Mouse (Mus musculus): ENCODE measurements around the gene Clasp1. TPM values are rescaled to one million over a fixed set of nuclear protein-coding genes. Genes with fewer than 3 reads are reported as not detected.

The Clasp1 gene
- polyA plus RNA-seq, 1 experiment from 2014 or later, result 103 TPM

DNA sequence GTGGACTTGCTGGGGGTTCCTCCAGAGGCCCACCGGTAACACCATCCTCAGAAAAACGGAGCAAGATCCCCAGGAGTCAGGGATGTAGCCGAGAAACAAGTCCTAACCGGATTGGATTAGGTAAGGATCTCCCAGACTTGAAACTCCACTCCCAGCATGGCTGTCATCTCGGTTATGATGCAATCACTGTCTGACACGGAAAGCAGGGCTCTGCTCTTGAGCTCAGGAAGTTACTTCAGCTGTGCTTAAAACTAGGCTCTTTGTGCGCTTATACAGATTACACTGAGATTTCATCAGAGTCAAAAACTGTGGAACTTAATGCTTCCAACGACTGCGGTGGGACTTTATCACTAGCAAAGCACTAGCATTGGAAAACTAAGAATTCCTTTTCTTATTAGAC is 136.5 kb downstream of the Clasp1 start:
- Histone ChIP-seq H3K27me3 (no peaks in the 10 kb centered on the region), H3K4me1 (replicated peaks) (no peaks in the 10 kb centered on the region), H3K27ac (replicated peaks) (no peak overlapping the region), H3K36me3 (peaks cover 79% of the 10 kb centered on the region), H3K4me3 (no peak overlapping the region), H3K9ac (no peak overlapping the region), H3K4me2 (no peak overlapping the region), H3K9me3 (no peaks in the 10 kb centered on the region)
- no peak for ATAC-seq (ENCODE audit: low read depth)
- 91% methylated on average over 9 of the region's 9 CpGs for WGBS

DNA sequence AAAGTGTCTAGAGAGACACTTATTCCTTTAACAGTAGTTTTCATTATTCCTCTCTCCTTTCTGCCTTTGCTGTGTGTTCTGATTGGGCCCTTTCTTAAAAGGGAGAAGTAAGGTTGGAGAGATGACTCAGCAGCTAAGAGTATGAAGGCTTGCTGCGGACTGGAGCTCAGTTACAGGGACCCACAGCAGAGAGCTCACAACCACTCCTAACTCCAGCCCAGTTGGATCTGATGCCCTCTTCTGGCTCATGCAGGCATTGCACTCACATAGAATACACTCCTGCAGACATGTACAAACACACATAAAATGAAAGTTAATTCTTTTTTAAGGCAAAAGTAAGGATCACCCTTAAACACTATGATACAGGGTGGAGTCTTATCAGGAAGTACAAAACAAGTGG is 140.4 kb downstream of the Clasp1 start:
- no peak for ATAC-seq (ENCODE audit: low read depth)
- H3K4me2 ChIP-seq, result no peak overlapping the region
- no peak overlapping the region for H3K27ac ChIP-seq (replicated peaks)
- H3K9ac ChIP-seq, result no peak overlapping the region
- H3K4me3 ChIP-seq, result no peak overlapping the region
- H3K27me3 ChIP-seq, result no peaks in the 10 kb centered on the region
- peaks cover 94% of the 10 kb centered on the region for H3K36me3 ChIP-seq
- no peaks in the 10 kb centered on the region for H3K9me3 ChIP-seq
- no peaks in the 10 kb centered on the region for H3K4me1 ChIP-seq (replicated peaks)
- WGBS, result 94% methylated on average over 1 of the region's 1 CpGs

DNA sequence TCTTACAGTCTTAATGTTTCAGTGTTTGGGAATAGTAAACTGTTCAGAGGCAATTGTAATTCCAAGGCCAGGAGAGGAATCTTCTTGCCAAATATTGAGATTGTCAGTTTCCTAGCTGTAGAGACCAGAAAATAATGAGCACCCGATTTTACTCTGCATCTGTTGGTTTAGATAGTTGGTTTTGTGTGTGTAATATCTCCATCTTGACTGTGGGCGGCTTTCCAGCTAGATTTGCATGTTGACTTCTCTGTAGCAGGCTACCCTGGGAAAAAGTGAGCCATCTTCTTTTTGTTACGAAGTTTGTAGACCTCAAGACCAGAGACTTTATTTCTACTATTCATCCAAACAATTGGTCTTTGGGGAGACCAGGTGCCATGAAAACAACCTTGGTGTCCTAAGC is 142.4 kb downstream of the Clasp1 start:
- H3K27ac ChIP-seq (replicated peaks), result no peak overlapping the region
- no peak overlapping the region for H3K4me3 ChIP-seq
- WGBS, result 96% methylated on average over 3 of the region's 3 CpGs
- no peaks in the 10 kb centered on the region for H3K4me1 ChIP-seq (replicated peaks)
- ATAC-seq (ENCODE audit: low read depth), result no peak
- no peaks in the 10 kb centered on the region for H3K27me3 ChIP-seq
- H3K36me3 ChIP-seq, result peaks cover 97% of the 10 kb centered on the region
- no peaks in the 10 kb centered on the region for H3K9me3 ChIP-seq
- H3K9ac ChIP-seq, result no peak overlapping the region
- H3K4me2 ChIP-seq, result no peak overlapping the region

DNA sequence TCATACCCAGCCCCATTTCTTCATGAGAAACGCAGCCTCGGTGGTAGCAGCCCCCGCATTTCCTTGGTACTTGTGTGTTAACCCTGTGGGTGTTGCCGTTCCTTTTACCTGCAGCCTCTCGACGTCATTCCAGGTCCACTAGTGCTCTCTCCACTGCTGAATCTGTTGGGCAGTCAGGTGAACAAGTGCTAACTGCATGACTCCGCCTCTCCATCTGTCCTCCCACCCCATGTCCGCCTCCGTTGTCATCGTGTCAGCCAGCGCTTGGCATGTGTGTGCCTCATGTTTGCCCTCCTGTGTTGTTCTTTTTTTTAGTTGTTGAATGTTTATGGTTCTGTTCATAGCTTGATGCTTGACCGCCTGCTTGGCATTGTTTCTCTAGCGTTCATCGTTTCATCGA is 147.2 kb downstream of the Clasp1 start:
- no peak overlapping the region for H3K4me2 ChIP-seq
- H3K27me3 ChIP-seq, result no peaks in the 10 kb centered on the region
- H3K9ac ChIP-seq, result no peak overlapping the region
- peaks cover 83% of the 10 kb centered on the region for H3K36me3 ChIP-seq
- no peak overlapping the region for H3K27ac ChIP-seq (replicated peaks)
- no peak overlapping the region for H3K4me3 ChIP-seq
- no peak for ATAC-seq (ENCODE audit: low read depth)
- 90% methylated on average over 15 of the region's 15 CpGs for WGBS
- no peaks in the 10 kb centered on the region for H3K4me1 ChIP-seq (replicated peaks)
- H3K9me3 ChIP-seq, result no peaks in the 10 kb centered on the region

DNA sequence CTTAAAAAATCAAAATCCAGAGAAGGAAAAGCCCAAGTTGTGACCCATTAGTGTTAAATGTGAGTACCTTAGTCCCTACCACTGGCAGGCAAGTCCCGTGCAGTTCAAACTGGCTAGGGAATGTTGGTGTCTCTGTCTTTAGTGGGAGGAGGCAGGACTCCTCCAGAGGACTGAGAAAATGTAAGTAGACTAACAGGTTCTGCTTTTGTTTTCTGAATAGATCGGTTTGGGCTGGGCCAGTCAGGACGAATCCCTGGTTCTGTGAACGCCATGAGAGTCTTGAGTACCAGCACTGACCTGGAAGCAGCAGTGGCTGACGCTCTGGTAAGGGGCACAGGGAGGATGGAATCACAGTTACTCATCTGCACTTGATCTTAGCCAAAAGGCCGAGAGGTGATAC is 150.2 kb downstream of the Clasp1 start:
- Histone ChIP-seq H3K27me3 (no peaks in the 10 kb centered on the region), H3K9me3 (no peaks in the 10 kb centered on the region), H3K36me3 (peaks cover 82% of the 10 kb centered on the region), H3K27ac (replicated peaks) (no peak overlapping the region), H3K4me3 (no peak overlapping the region), H3K4me2 (no peak overlapping the region), H3K9ac (no peak overlapping the region), H3K4me1 (replicated peaks) (no peaks in the 10 kb centered on the region)
- no peak for ATAC-seq (ENCODE audit: low read depth)
- 94% methylated on average over 6 of the region's 6 CpGs for WGBS

DNA sequence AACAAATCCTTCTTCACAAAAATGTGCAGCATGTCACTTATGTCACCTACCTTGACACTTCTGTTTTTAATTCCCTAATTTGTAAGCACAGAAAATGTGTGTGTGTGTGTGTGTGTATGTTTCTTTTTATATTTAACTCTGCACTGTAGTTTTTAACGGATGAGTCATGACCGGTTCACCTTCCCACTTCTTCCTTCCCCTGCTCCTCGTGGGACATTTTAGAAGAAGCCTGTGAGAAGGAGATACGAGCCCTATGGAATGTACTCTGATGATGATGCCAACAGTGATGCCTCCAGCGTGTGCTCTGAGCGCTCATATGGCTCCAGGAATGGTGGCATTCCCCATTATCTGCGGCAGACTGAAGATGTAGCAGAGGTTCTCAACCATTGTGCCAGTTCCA is 154.0 kb downstream of the Clasp1 start:
- no peak for ATAC-seq (ENCODE audit: low read depth)
- Histone ChIP-seq H3K9me3 (no peaks in the 10 kb centered on the region), H3K4me2 (no peak overlapping the region), H3K36me3 (peaks cover 86% of the 10 kb centered on the region), H3K4me1 (replicated peaks) (no peaks in the 10 kb centered on the region), H3K27ac (replicated peaks) (no peak overlapping the region), H3K9ac (no peak overlapping the region), H3K27me3 (no peaks in the 10 kb centered on the region), H3K4me3 (no peak overlapping the region)
- 92% methylated on average over 7 of the region's 7 CpGs for WGBS

DNA sequence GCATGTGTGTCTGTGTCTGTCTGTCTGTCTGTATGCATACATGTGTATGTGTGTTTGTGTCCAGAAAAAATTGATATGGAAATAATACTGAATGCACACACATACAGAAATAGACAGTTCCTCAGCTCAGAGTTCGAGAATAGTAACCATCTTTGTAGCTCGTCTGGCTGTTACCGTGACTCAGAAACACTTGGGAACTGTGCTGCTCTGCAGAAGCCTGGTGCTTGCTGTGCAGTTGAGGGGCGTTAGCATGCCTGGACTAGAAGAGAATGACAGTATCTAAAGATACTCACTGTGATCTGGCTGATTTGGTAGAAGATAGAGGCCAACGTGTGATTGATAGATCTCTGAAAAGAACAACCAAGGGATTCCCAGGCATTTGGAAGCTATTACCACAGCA is 159.9 kb downstream of the Clasp1 start:
- Histone ChIP-seq H3K9ac (no peak overlapping the region), H3K9me3 (no peaks in the 10 kb centered on the region), H3K4me2 (no peak overlapping the region), H3K4me3 (no peak overlapping the region), H3K27me3 (no peaks in the 10 kb centered on the region), H3K36me3 (peaks cover 92% of the 10 kb centered on the region), H3K27ac (replicated peaks) (no peak overlapping the region), H3K4me1 (replicated peaks) (no peaks in the 10 kb centered on the region)
- no peak for ATAC-seq (ENCODE audit: low read depth)
- 95% methylated on average over 5 of the region's 5 CpGs for WGBS

DNA sequence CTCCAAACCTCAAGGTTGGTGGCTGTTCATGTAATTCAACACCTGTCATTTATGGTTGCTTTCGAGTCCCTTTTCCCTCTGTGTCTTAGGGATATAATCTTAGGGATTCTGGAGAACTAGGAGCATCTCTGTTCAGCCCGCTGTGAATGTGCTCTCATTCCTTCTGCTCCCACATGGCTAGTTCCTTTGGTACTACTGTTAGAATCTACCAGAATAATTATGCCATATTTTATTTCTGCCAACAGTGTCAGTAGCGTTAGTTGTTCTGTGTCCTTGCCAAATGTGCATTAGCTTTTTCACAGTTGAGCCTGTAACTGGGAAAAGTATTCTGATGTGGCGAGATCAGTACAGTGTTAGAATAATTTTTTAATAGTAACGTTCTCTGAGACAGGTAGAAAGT is 162.3 kb downstream of the Clasp1 start:
- no peak overlapping the region for H3K4me2 ChIP-seq
- no peak overlapping the region for H3K4me3 ChIP-seq
- H3K4me1 ChIP-seq (replicated peaks), result no peaks in the 10 kb centered on the region
- ATAC-seq (ENCODE audit: low read depth), result no peak
- no peak overlapping the region for H3K27ac ChIP-seq (replicated peaks)
- no peaks in the 10 kb centered on the region for H3K27me3 ChIP-seq
- WGBS, result 96% methylated on average over 5 of the region's 5 CpGs
- no peak overlapping the region for H3K9ac ChIP-seq
- H3K9me3 ChIP-seq, result no peaks in the 10 kb centered on the region
- peaks cover 96% of the 10 kb centered on the region for H3K36me3 ChIP-seq

DNA sequence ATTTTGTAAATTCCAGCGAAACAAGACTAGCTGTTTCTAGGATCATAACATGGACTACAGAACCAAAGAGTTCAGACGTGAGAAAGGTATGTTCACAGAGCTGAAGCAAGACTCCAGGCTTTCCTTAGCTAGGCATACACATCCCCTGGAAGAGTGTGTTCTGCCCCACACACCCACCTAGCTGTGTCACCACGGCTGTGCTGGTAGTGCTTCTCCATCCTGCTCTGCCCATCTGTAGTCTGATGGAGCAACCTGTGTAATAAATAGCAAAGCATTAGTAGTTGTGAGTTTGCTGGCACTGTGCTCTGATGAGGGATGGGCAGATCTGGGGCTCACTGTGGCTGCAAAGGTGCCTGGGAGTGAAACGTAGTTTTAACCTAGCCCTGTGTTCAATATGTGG is 163.2 kb downstream of the Clasp1 start:
- Histone ChIP-seq H3K27me3 (no peaks in the 10 kb centered on the region), H3K36me3 (peaks cover 90% of the 10 kb centered on the region), H3K9ac (no peak overlapping the region), H3K27ac (replicated peaks) (no peak overlapping the region), H3K4me2 (no peak overlapping the region), H3K9me3 (no peaks in the 10 kb centered on the region), H3K4me3 (no peak overlapping the region), H3K4me1 (replicated peaks) (no peaks in the 10 kb centered on the region)
- 93% methylated on average over 4 of the region's 4 CpGs for WGBS
- ATAC-seq (ENCODE audit: low read depth), result no peak

DNA sequence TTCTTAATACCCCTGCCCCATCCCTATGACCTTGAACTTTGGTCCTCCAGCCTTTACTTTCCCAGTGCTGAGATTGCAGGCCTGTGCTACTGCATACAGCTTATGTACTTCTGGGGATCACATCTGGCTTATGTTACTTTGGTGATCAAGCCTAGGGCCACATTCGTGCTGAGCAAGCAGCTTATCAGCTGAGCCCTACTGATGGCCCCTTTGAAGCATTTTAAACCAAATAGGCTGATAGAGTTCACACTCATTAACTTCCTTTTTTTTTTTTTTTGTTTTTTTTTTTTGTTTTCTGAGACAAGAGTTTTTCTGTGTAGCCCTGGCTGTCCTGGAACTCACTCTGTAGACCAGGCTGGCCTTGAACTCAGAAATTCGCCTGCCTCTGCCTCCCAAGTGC is 164.2 kb downstream of the Clasp1 start:
- no peak overlapping the region for H3K4me2 ChIP-seq
- 92% methylated on average over 2 of the region's 2 CpGs for WGBS
- peaks cover 90% of the 10 kb centered on the region for H3K36me3 ChIP-seq
- H3K9ac ChIP-seq, result no peak overlapping the region
- no peaks in the 10 kb centered on the region for H3K27me3 ChIP-seq
- H3K4me3 ChIP-seq, result no peak overlapping the region
- no peak for ATAC-seq (ENCODE audit: low read depth)
- H3K27ac ChIP-seq (replicated peaks), result no peak overlapping the region
- no peaks in the 10 kb centered on the region for H3K9me3 ChIP-seq
- H3K4me1 ChIP-seq (replicated peaks), result no peaks in the 10 kb centered on the region

DNA sequence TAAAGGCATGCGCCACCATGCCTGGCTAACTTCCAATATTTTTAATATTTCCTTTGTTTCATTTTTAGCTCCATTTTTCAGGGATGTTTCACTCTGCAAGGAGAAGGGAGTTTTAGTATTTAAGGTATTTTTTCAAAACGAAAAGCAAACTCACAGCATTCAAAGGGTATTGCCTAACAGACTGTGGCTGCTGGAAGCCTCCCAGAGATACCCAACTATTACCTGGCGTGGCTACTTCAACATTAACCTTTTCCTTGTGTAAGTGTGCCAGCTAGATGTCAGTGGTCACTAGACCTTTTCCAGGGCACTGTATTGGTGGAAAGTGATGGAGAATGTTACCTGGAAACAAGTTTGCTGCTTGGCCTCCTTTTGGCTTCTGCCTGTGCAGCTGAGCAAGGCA is 164.6 kb downstream of the Clasp1 start:
- WGBS, result 95% methylated on average over 3 of the region's 3 CpGs
- Histone ChIP-seq H3K27ac (replicated peaks) (no peak overlapping the region), H3K4me2 (no peak overlapping the region), H3K36me3 (peaks cover 89% of the 10 kb centered on the region), H3K4me1 (replicated peaks) (no peaks in the 10 kb centered on the region), H3K9me3 (no peaks in the 10 kb centered on the region), H3K27me3 (no peaks in the 10 kb centered on the region), H3K4me3 (no peak overlapping the region), H3K9ac (no peak overlapping the region)
- no peak for ATAC-seq (ENCODE audit: low read depth)

DNA sequence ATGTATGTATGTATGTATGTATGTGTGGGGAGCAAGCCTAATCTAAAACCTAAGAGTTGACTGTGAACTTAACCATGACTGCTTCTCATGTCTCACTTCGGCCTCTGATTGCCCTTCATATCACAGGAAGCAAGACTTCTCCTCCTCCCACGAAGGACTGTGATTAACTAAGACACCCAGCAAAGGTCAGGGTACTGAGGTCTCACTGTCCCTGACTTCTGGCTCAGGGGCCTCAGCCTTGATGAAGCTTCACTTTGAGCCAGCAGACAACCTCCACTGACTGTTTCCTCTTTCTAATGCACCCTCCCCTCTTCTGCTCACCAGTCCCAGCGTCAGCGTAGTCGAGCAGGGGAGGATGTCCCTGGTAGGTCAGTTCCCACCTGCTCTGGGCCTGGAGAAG is 166.1 kb downstream of the Clasp1 start:
- WGBS, result 90% methylated on average over 5 of the region's 5 CpGs
- Histone ChIP-seq H3K4me2 (no peak overlapping the region), H3K27ac (replicated peaks) (no peak overlapping the region), H3K4me1 (replicated peaks) (no peaks in the 10 kb centered on the region), H3K9ac (no peak overlapping the region), H3K27me3 (no peaks in the 10 kb centered on the region), H3K9me3 (no peaks in the 10 kb centered on the region), H3K4me3 (no peak overlapping the region), H3K36me3 (peaks cover 83% of the 10 kb centered on the region)
- ATAC-seq (ENCODE audit: low read depth), result no peak

DNA sequence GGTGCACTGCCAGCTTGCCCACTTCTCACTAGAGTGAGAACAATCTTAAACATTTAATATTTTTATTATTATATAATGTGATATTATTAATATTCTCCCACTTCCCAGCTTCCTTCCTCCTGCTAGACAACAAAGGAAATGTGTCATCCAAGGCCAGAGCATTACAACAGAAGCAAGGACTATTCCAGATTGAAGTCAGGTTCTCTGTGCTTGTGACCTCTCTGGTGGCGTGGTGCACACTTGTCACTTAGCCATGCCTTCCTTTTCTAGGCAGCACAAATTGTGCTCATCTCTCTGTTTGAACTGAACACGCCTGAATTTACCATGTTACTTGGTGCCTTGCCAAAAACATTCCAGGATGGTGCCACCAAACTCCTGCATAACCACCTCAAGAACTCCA is 170.9 kb downstream of the Clasp1 start:
- WGBS, result 96% methylated on average over 2 of the region's 2 CpGs
- no peak overlapping the region for H3K27ac ChIP-seq (replicated peaks)
- no peak overlapping the region for H3K4me3 ChIP-seq
- H3K27me3 ChIP-seq, result no peaks in the 10 kb centered on the region
- no peak overlapping the region for H3K9ac ChIP-seq
- H3K36me3 ChIP-seq, result peaks cover 83% of the 10 kb centered on the region
- no peaks in the 10 kb centered on the region for H3K4me1 ChIP-seq (replicated peaks)
- no peak overlapping the region for H3K4me2 ChIP-seq
- no peak for ATAC-seq (ENCODE audit: low read depth)
- H3K9me3 ChIP-seq, result no peaks in the 10 kb centered on the region

DNA sequence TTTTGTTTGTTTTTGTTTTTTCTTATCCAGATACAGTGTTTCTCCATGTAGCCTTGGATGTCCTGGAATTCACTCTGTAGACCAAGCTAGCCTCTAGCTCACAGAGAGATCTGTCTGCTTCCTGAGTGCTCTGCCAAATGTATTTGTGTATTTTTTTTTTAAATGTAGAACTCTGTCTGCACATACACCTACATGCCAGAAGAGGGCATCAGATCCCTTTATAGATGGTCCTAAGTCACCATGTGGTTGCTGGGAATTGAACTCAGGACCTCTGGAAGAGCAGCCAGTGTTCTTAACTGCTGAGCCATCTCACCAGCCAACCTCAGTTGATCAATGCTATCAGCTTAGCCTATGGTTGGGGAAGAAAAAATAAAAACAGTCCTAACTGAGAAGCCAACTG is 175.7 kb downstream of the Clasp1 start:
- Histone ChIP-seq H3K27ac (replicated peaks) (no peak overlapping the region), H3K9me3 (no peaks in the 10 kb centered on the region), H3K4me2 (no peak overlapping the region), H3K36me3 (peaks cover 95% of the 10 kb centered on the region), H3K27me3 (no peaks in the 10 kb centered on the region), H3K4me1 (replicated peaks) (no peaks in the 10 kb centered on the region), H3K9ac (no peak overlapping the region), H3K4me3 (no peak overlapping the region)
- ATAC-seq (ENCODE audit: low read depth), result no peak
